Mouse (Mus musculus): ENCODE data around the gene Uimc1. TPM values are rescaled to one million over a fixed set of nuclear protein-coding genes. Genes with fewer than 3 reads are reported as not detected.

The Uimc1 gene
- 7.3 and 9.1 TPM in 2 replicates for polyA plus RNA-seq (2021; fragmentation: Nextera tagmentation)
- long read RNA-seq, experiment 1, partial matches to known transcripts = 2 of 4 reads
- long read RNA-seq, experiment 1, other reads (novel, unspliced or antisense) = 0 of 4 reads
- long read RNA-seq, experiment 2, transcript Uimc1-201 (15 exons, 2,931 nt) = major isoform, 24 of 49 reads
- long read RNA-seq, experiment 2, transcript Uimc1-202 (13 exons, 1,678 nt) = minor isoform, 8 of 49 reads
- long read RNA-seq, experiment 2, partial matches to known transcripts = 5 of 49 reads
- long read RNA-seq, experiment 2, other reads (novel, unspliced or antisense) = 11 of 49 reads

DNA sequence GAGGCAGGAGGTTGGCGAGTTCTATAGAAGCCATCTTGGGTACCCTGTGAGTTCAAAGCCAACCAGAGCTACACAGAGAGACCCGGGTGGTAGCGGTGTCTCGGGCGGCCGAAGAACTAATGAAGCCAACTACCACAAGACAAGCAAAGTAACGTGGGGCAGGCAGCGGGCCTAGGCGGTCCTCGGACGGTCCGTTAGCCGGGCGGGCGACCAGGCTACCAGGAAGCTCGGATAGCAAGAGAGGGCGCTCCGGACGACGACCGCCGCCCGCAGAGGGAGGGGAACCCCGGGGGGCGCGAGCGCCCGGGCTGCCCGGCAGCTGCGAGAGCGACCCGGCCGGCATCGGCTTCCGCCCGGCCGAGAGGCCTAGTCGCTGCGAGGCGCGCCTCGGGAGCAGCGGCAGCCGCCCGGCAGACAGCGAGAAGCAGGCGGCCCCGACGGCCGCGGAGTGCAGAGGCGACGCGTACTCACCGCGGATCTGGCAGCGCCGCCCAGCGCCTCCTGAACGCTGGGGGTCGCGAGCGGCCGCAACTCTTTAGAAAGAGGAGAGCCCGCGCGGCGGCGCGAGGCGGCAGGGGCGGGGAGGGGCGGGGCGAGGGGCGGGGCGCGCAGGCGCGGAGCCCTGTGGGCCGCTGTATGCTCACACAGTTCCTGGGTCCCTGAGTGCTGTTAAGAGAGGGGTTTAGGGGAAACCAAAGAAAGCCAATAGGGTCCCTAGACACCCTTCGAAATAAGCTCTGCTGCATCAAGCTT lies at the start of gene Uimc1:
Gene Uimc1 (minus strand): TSS at position 575 of the 753 bp plus-strand sequence.

DNA sequence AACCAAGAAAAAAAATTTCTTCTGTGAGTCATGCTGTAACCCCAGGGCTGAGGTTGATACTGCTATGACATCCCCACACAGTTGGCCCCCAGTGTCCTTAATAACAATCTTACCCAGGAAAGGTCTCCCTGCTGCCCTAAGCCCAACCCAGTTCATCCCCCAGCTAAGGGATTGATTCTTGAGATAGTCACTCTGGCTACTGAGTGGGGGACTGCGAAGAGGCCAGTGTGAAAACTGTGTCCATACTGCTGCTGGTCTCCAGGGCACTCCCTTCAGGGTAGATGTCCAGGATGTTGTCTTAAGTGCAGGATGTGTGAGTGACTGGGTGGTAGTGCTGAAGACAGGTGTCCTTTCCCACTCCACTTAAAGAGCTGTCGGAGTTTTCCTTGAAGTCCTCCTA lies 33.3 kb upstream of the Uimc1 start, which contains the start of gene Gm17617:
Gene Gm17617 (minus strand): TSS at position 101 of the 400 bp plus-strand sequence.

GRCm38 (mm10) chr13:55105045-55105952 lies 5.2 kb upstream of the Uimc1 start, which contains the start of gene Zfp346:
Zfp346 (plus strand) TSS chr13:55105311.

GRCm38 (mm10) chr13:55021194-55021779 lies 78.8 kb downstream of the Uimc1 start, which contains the start of gene Hk3:
Hk3 (minus strand) TSS chr13:55021385.

Other genes with a start within 250 kb of the Uimc1 start
- 24.8 and 32.8 TPM in 2 replicates for gene Unc5a, start 150.9 kb downstream of the Uimc1 start, polyA plus RNA-seq (2021; fragmentation: Nextera tagmentation)
- gene Hk3, start 78.9 kb downstream of the Uimc1 start, polyA plus RNA-seq (2021; fragmentation: Nextera tagmentation) = 0.63 and 0.98 TPM in 2 replicates
- 8.9 TPM in 2 replicates for gene Zfp346, start 5.0 kb upstream of the Uimc1 start, polyA plus RNA-seq (2021; fragmentation: Nextera tagmentation)
- not detected in 2 replicates for gene Gm17617, start 33.2 kb upstream of the Uimc1 start, polyA plus RNA-seq (2021; fragmentation: Nextera tagmentation)
- gene Fgfr4, start 52.3 kb upstream of the Uimc1 start, polyA plus RNA-seq (2021; fragmentation: Nextera tagmentation) = 0.18 TPM in 1 of 2 replicates, not detected in the other
- gene Nsd1, start 109.5 kb upstream of the Uimc1 start, polyA plus RNA-seq (2021; fragmentation: Nextera tagmentation) = 23.9 and 24.2 TPM in 2 replicates
- gene Prelid1, start 220.2 kb upstream of the Uimc1 start, polyA plus RNA-seq (2021; fragmentation: Nextera tagmentation) = 186 and 202 TPM in 2 replicates
- 98.9 and 112 TPM in 2 replicates for gene Rab24, start 221.6 kb upstream of the Uimc1 start, polyA plus RNA-seq (2021; fragmentation: Nextera tagmentation)
- 0.82 and 1.2 TPM in 2 replicates for gene Mxd3, start 229.5 kb upstream of the Uimc1 start, polyA plus RNA-seq (2021; fragmentation: Nextera tagmentation)